Mouse (Mus musculus) embryonic stem cell, embryonic (primary cell): Measurements from ENCODE around the gene Rxylt1.

Experiments used
- CTCF ChIA-PET, 4 experiments: fragments of 300-600 bp in 2 of 4; fragments of 350-600 bp in 2 of 4; sonication (Branson Sonifier 250); formaldehyde crosslinking; loops; one replicate each; lab custom pipeline; 2022; ENCODE audit warnings: inconsistent platforms in 2 of 4; lab: Charles Lee
- POLR2A ChIA-PET, 4 experiments: fragments of 300-600 bp in 2 of 4; fragments of 350-600 bp in 2 of 4; sonication (Branson Sonifier 250); formaldehyde crosslinking; loops; one replicate each; lab custom pipeline; 2022; ENCODE audit warnings: antibody characterized with exemption in 4 of 4, inconsistent platforms in 1 of 4; lab: Charles Lee

The Rxylt1 gene

GRCm38 (mm10) chr10:122051831-122052230, 45.3 kb downstream of the Rxylt1 start:
- CTCF ChIA-PET: interaction anchor here (0.5 to 1.7 kb wide), 66 partner anchors 10 to 1039 kb away, joined by 3 to 11 read pairs (median 4); partner anchors contain the start of genes Rxylt1 (in 3 of the 4) and BC048403 (in 2 of the 4)
- POLR2A ChIA-PET: interaction anchor here in 1 of 4 experiments (1.3 kb wide), 1 partner anchor 359 kb away, joined by 3 read pairs; no protein-coding TSS in a partner anchor

- CTCF ChIA-PET: interaction anchor here in 1 of 4 experiments (1.0 kb wide), 1 partner anchor 277 kb away, joined by 3 read pairs; no protein-coding TSS in a partner anchor
- POLR2A ChIA-PET: interaction anchor here in 1 of 4 experiments (1.3 kb wide), 1 partner anchor 124 kb away, joined by 4 read pairs; no protein-coding TSS in a partner anchor
These were observed 49.3 kb downstream of the Rxylt1 start for GRCm38 (mm10) chr10:122047727-122048365.

GRCm38 (mm10) chr10:122046904-122047726, 50.1 kb downstream of the Rxylt1 start, which contains the start of gene Srgap1:
TSS of gene Srgap1 (minus strand) at chr10:122047315.
- POLR2A ChIA-PET: interaction anchor here in 3 of 4 experiments (0.7 to 2.5 kb wide), 15 partner anchors 10 to 357 kb away, joined by 3 to 7 read pairs (median 3); partner anchors contain the start of gene Rxylt1 (in 2 of the 3)
- CTCF ChIA-PET: interaction anchor here (0.6 to 1.2 kb wide), 9 partner anchors 8 to 357 kb away, joined by 3 to 5 read pairs (median 3); no protein-coding TSS in a partner anchor

GRCm38 (mm10) chr10:122046511-122046903, 50.7 kb downstream of the Rxylt1 start:
- ChIA-PET CTCF (interaction anchor here (0.7 to 1.2 kb wide), 8 partner anchors 8 to 357 kb away, joined by 3 to 5 read pairs (median 3); no protein-coding TSS in a partner anchor), POLR2A (interaction anchor here in 3 of 4 experiments (0.6 to 2.5 kb wide), 18 partner anchors 9 to 357 kb away, joined by 3 to 7 read pairs (median 3); partner anchors contain the start of gene Rxylt1 (in 2 of the 3))

GRCm38 (mm10) chr10:122045946-122046345, 51.2 kb downstream of the Rxylt1 start:
- ChIA-PET CTCF (interaction anchor here in 3 of 4 experiments (0.8 to 1.2 kb wide), 4 partner anchors 9 to 356 kb away, joined by 3 to 5 read pairs (median 3); no protein-coding TSS in a partner anchor), POLR2A (interaction anchor here in 3 of 4 experiments (0.6 to 2.5 kb wide), 15 partner anchors 12 to 356 kb away, joined by 3 to 7 read pairs (median 3); partner anchors contain the start of gene Rxylt1 (in 1 of the 3))

- ChIA-PET CTCF (interaction anchor here in 2 of 4 experiments (0.6 to 0.9 kb wide), 4 partner anchors 8 to 1246 kb away, joined by 3 to 4 read pairs (median 3); no protein-coding TSS in a partner anchor), POLR2A (interaction anchor here in 2 of 4 experiments (0.6 to 2.5 kb wide), 5 partner anchors 11 to 967 kb away, joined by 3 to 7 read pairs (median 4); partner anchors contain the start of gene Rxylt1 (in 1 of the 2))
These were observed 52.2 kb downstream of the Rxylt1 start for GRCm38 (mm10) chr10:122044926-122045325.

- POLR2A ChIA-PET: no interaction called here
- CTCF ChIA-PET: no interaction called here
These were observed 56.8 kb downstream of the Rxylt1 start for GRCm38 (mm10) chr10:122040372-122040771.

GRCm38 (mm10) chr10:122039566-122039965, 57.6 kb downstream of the Rxylt1 start:
- POLR2A ChIA-PET: interaction anchor here in 1 of 4 experiments (1.1 kb wide), 2 partner anchors 312 to 313 kb away, joined by 3 read pairs; no protein-coding TSS in a partner anchor
- CTCF ChIA-PET: interaction anchor here in 1 of 4 experiments (1.1 kb wide), 1 partner anchor 345 kb away, joined by 4 read pairs; no protein-coding TSS in a partner anchor

- CTCF ChIA-PET: interaction anchor here in 3 of 4 experiments (0.6 to 1.9 kb wide), 7 partner anchors 14 to 506 kb away, joined by 3 to 8 read pairs (median 4); no protein-coding TSS in a partner anchor
- POLR2A ChIA-PET: interaction anchor here in 2 of 4 experiments (1.0 to 1.1 kb wide), 4 partner anchors 180 to 312 kb away, joined by 3 read pairs; no protein-coding TSS in a partner anchor
These were observed 58.6 kb downstream of the Rxylt1 start for GRCm38 (mm10) chr10:122038554-122038953.

- CTCF ChIA-PET: interaction anchor here in 2 of 4 experiments (0.6 to 1.3 kb wide), 2 partner anchors 19 to 999 kb away, joined by 3 to 4 read pairs; no protein-coding TSS in a partner anchor
- POLR2A ChIA-PET: interaction anchor here in 3 of 4 experiments (0.6 to 1.9 kb wide), 4 partner anchors 13 to 340 kb away, joined by 3 to 7 read pairs (median 3); partner anchors contain the start of gene Srgap1 (in 1 of the 3)
These were observed 63.9 kb downstream of the Rxylt1 start for GRCm38 (mm10) chr10:122033271-122033670.

GRCm38 (mm10) chr10:122030420-122030819, 66.8 kb downstream of the Rxylt1 start:
- ChIA-PET CTCF (no interaction called here), POLR2A (interaction anchor here in 1 of 4 experiments (0.7 kb wide), 1 partner anchor 102 kb away, joined by 4 read pairs; no protein-coding TSS in a partner anchor)

- POLR2A ChIA-PET: interaction anchor here in 1 of 4 experiments (0.7 kb wide), 2 partner anchors 331 to 366 kb away, joined by 4 to 7 read pairs; no protein-coding TSS in a partner anchor
- CTCF ChIA-PET: interaction anchor here in 1 of 4 experiments (0.7 kb wide), 1 partner anchor 195 kb away, joined by 4 read pairs; no protein-coding TSS in a partner anchor
These were observed 67.4 kb downstream of the Rxylt1 start for GRCm38 (mm10) chr10:122029738-122030137.
